Mouse (Mus musculus): ENCODE results near the gene Vipr1. TPM values are rescaled to one million over a fixed set of nuclear protein-coding genes. Genes with fewer than 3 reads are reported as not detected.

Gene Vipr1
- 5.5 TPM for polyA plus RNA-seq (2015; fragmentation: Illumina TruSeq; extraction: RNeasy Lipid Tissue Mini Kit (QIAGEN cat#74804); ENCODE audit: insufficient read depth, low read depth, low replicate concordance)

GRCm38 (mm10) chr9:121642401-121643181 lies at the start of gene Vipr1:
Vipr1 (plus strand) TSS chr9:121642716.

DNA sequence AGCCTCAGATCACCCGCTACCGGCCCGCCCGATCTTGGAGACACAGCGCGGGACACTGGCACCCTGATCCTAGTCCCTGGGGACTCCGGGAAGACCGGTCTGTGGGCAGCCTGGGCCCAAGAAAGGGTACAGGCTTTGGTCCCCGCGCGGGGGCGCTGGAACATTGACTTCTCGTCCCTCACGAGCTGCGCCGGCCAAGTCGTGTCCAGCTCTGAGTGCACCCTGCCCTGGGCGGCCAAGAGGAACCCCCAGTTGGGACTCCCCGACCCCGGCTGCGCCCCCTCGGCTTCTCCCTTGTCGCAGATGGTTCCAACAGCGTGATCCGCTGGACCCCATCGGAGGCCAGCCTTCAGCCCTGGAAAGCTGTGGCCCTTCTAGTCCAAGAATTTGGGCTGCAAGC lies 515 bp upstream of the Vipr1 start, which contains the start of gene Lyzl4:
Gene Lyzl4, minus strand, starts transcription at position 96 of the 400 bp plus-strand sequence.

DNA sequence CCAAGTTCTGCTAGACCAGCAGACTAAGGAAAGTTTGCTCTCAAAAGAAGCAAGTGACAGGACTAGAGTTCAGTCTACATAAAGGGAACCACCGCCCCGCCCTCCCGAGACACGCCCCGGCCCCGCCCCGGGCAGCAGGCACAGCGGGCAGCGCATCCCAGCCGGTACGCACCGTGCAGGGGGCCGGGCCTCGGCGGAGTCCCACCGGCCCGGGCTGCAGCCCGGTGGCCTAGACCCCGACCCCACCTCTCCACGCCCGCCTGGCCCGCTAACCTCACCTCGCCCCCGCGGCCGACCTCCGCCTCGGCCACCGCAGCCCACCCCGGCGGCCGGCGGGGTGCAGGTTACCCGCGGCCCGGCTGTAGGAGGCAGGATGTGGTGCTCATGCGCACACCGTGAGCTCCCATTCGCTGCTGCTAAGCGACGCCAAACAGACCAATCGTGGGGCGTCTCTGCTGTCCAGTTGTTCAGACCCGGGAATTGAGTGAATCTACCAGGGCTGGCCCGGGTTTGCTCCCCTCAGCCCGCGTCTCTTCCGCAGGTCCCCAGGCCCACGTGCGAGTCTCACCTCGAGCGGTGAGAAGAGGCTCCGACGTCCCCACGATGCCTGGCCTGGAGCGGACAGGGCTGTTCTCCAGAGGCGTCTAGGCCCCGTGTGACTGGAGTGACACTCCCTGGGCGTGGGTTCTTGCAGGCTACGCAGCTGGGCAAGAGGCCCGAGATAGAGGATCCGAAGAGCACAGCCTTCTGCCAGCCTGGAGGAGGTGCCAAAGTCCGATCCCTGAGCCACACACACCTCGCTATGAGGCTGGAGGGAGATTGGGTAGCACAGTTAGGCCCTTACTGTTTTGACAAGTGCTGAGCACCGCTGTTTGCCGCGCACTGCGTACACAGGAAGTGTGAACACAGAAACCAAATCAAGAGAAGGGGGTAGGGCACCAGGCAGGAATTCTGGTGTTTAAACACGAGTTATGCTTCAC lies 62.4 kb downstream of the Vipr1 start, which contains the start of gene Sec22c:
Gene Sec22c, minus strand, starts transcription at position 845 of the 980 bp plus-strand sequence.

GRCm38 (mm10) chr9:121709898-121710583 lies 67.5 kb downstream of the Vipr1 start, which contains the start of gene Ss18l2:
Ss18l2 (plus strand) TSS chr9:121710329.

DNA sequence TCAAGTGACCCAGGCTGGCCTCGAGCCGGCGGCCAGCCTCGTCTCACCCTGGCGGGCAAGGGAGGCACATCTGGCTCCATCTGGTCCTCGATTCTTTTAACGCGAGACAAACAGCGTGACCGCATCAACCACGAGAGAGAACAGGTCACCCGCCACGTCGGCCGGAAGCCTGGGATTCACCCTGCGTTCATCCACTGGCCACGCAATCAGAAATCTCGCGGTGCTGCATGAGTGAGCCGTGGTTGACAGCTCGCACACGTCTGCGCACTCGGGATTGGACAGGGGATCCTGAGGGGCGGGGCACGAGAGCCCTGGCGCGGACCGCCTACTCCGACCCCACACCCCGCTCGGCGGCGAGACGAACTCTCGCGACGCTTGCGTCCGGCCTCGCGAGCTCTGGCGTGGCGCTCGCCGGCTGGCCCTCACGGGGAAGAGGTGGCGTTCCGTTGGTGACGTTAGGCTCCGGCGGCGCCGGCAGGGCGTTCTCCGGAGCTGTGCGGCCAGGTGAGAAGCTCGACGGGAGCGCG lies 76.3 kb downstream of the Vipr1 start, which contains the start of gene Nktr:
Gene Nktr, plus strand, starts transcription at position 378 of the 527 bp plus-strand sequence.

Other genes starting within 250 kb of the Vipr1 start
- not detected for gene Cck, start 147.0 kb upstream of the Vipr1 start, polyA plus RNA-seq (2015; fragmentation: Illumina TruSeq; extraction: RNeasy Lipid Tissue Mini Kit (QIAGEN cat#74804); ENCODE audit: insufficient read depth, low read depth, low replicate concordance)
- gene Lyzl4, start 620 bp upstream of the Vipr1 start, polyA plus RNA-seq (2015; fragmentation: Illumina TruSeq; extraction: RNeasy Lipid Tissue Mini Kit (QIAGEN cat#74804); ENCODE audit: insufficient read depth, low read depth, low replicate concordance), result 1.7 TPM
- 1.9 TPM for gene Sec22c, start 62.8 kb downstream of the Vipr1 start, polyA plus RNA-seq (2015; fragmentation: Illumina TruSeq; extraction: RNeasy Lipid Tissue Mini Kit (QIAGEN cat#74804); ENCODE audit: insufficient read depth, low read depth, low replicate concordance)
- gene Ss18l2, start 67.6 kb downstream of the Vipr1 start, polyA plus RNA-seq (2015; fragmentation: Illumina TruSeq; extraction: RNeasy Lipid Tissue Mini Kit (QIAGEN cat#74804); ENCODE audit: insufficient read depth, low read depth, low replicate concordance), result 35.0 TPM
- 52.8 TPM for gene Nktr, start 76.5 kb downstream of the Vipr1 start, polyA plus RNA-seq (2015; fragmentation: Illumina TruSeq; extraction: RNeasy Lipid Tissue Mini Kit (QIAGEN cat#74804); ENCODE audit: insufficient read depth, low read depth, low replicate concordance)
- 5.5 TPM for gene Zfp651, start 116.6 kb downstream of the Vipr1 start, polyA plus RNA-seq (2015; fragmentation: Illumina TruSeq; extraction: RNeasy Lipid Tissue Mini Kit (QIAGEN cat#74804); ENCODE audit: insufficient read depth, low read depth, low replicate concordance)
- gene Klhl40, start 134.9 kb downstream of the Vipr1 start, polyA plus RNA-seq (2015; fragmentation: Illumina TruSeq; extraction: RNeasy Lipid Tissue Mini Kit (QIAGEN cat#74804); ENCODE audit: insufficient read depth, low read depth, low replicate concordance), result not detected
- gene Hhatl, start 149.8 kb downstream of the Vipr1 start, polyA plus RNA-seq (2015; fragmentation: Illumina TruSeq; extraction: RNeasy Lipid Tissue Mini Kit (QIAGEN cat#74804); ENCODE audit: insufficient read depth, low read depth, low replicate concordance), result not detected
- gene Ccdc13, start 196.7 kb downstream of the Vipr1 start, polyA plus RNA-seq (2015; fragmentation: Illumina TruSeq; extraction: RNeasy Lipid Tissue Mini Kit (QIAGEN cat#74804); ENCODE audit: insufficient read depth, low read depth, low replicate concordance), result not detected
- gene Higd1a, start 215.6 kb downstream of the Vipr1 start, polyA plus RNA-seq (2015; fragmentation: Illumina TruSeq; extraction: RNeasy Lipid Tissue Mini Kit (QIAGEN cat#74804); ENCODE audit: insufficient read depth, low read depth, low replicate concordance), result 7.4 TPM

Data from pancreas, adult 10 weeks (tissue).